Mouse (Mus musculus): Measurements from ENCODE around the gene Mcts1. TPM values are rescaled to one million over a fixed set of nuclear protein-coding genes. Genes with fewer than 3 reads are reported as not detected.

The Mcts1 gene
- polyA plus RNA-seq, 1 experiment from 2014 or later, result 138 TPM

DNA sequence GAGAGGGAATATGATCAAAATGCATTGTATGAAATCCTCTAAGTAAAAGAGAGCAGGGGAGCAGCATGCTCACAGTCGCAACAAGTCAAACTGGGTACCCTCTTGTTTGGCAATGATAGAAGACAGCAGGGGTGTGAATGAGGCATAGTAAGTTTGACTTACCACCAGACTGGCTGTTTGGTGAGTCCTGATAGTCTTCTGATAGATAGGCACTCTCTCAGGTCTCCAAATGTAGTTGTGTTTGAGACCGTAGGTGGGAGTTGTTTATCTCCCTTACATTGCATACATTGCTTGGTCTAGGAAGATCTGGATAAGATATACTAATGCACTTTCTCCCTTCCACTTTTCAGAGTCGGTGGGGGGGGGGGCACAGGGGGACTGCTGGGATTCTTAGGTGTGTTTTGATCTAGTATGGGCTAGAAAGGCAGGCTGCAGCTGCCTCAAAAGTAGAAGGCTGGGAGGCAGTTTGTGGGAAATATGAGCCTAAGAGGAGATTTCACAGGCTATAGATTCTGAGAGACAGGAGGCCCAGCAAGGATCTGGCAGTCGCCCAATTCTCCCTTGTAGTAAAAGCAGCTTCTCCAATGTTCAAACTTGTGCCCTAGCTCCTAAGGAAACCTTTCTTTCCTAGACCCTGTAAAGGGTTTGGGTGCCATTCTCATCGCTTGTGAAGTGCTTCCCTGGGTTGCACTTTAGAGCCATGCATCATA lies 7.0 kb upstream of the Mcts1 start:
- no peak overlapping the region for H3K9ac ChIP-seq
- H3K27me3 ChIP-seq, result no peaks in the 10 kb centered on the region
- no peak for ATAC-seq
- no peak overlapping the region for H3K27ac ChIP-seq
- H3K4me1 ChIP-seq, result no peaks in the 10 kb centered on the region
- H3K36me3 ChIP-seq (ENCODE audit: poor library complexity, severe bottlenecking), result no peaks in the 10 kb centered on the region
- no peaks in the 10 kb centered on the region for H3K9me3 ChIP-seq (replicated peaks)
- 58% methylated on average over 5 of the region's 5 CpGs for WGBS
- H3K4me3 ChIP-seq, result no peak overlapping the region
- H3K4me2 ChIP-seq, result no peak overlapping the region

DNA sequence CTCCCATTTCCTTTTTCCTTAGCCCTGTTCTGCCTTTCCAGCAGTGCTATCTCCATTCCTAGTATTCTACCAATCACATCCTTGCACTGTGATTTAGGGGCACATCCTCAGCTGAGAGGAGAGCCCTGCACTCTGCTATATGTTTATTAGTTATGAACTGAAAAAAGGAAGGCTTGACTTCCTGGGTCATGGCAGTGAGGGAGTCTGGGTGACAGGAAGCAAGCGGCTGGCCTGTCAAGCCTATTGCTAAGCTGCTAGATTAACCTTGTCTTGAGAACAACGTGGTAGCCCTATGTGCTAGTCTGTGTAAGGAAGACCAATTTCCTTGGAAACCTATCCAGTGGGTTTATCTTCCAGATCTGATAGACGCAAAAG lies 604 bp downstream of the Mcts1 start:
- Histone ChIP-seq H3K4me2 (peak overlapping the region; percentile 61), H3K4me3 (peak overlapping the region; percentile 50), H3K27ac (peak overlapping the region; percentile 77), H3K9ac (peak overlapping the region; percentile 63), H3K27me3 (no peaks in the 10 kb centered on the region), H3K36me3 (ENCODE audit: poor library complexity, severe bottlenecking) (no peaks in the 10 kb centered on the region), H3K9me3 (replicated peaks) (no peaks in the 10 kb centered on the region), H3K4me1 (no peaks in the 10 kb centered on the region)
- 18% methylated on average over 3 of the region's 3 CpGs for WGBS
- ATAC-seq, result peak; percentile 75

DNA sequence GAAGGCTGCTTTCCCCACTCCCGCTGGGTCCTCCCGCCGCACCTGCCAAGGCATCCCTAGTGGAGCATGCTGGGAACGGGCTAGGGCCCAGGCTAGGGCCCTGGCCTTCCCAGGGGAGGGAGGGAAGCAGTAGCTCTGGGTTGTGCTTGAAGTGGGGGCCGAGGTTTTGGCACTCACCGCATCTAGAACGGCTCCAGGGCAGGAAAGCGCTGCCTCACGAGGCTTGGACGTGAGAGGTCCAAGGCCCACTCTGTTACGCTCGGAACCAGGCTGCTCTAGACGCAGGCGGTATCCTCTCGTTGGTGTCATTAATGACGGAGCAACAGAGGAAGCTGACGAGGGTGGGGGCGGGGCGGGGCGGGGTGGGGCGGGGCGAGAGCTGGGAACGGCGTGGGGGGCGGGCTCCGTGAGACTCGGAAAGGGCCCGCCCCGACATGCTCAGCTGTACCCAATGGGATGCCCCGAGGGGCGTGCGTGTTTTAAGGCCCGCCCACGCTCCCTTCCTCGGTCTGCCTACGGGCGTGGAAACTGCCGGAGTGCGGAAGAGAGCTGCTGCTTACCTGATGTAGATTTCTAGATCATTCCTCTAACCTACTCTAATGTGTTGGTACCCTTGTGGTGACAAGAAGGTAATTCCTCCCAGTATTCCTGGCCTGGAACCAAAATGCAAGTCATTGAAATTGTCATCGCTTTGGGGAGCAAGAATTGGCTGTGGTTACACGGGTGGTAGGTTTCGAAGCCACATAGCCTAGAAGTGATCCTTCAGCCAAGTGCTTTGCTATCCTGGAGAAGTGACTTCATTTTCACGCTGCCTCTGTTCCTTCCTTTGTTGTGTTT lies 34.6 kb downstream of the Mcts1 start, which contains the start of gene C1galt1c1:
Gene C1galt1c1 (minus strand): TSS at position 287 of the 837 bp plus-strand sequence.
- Histone ChIP-seq H3K4me2 (peak within 1 kb of the TSS; percentile 51), H3K36me3 (ENCODE audit: poor library complexity, severe bottlenecking) (no peaks in the 10 kb centered on the region), H3K9ac (peak within 1 kb of the TSS; percentile 65), H3K4me1 (peaks cover 7% of the 10 kb centered on the region; the same call in 1 of the 2 replicates), H3K27me3 (no peaks in the 10 kb centered on the region), H3K4me3 (peak within 1 kb of the TSS; percentile 48), H3K9me3 (replicated peaks) (no peaks in the 10 kb centered on the region), H3K27ac (peak within 1 kb of the TSS; percentile 84)
- peak; percentile 100 for ATAC-seq
- 19% methylated on average over 27 of the region's 43 CpGs for WGBS

DNA sequence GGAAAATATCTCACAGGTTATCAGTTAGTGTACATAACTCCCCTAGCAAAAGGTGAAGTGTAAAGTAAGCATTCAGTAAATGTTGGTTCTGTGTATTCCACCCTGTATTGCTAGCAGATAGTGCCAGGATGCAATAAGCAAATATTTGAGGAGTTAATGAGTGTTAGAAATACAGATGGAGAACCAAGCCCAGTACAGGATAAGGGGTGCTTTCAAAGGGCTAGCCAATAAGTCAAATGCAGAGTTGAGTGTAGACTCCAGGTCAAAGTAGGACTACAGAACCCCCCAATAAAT lies 35.2 kb downstream of the Mcts1 start:
- Histone ChIP-seq H3K36me3 (ENCODE audit: poor library complexity, severe bottlenecking) (no peaks in the 10 kb centered on the region), H3K4me2 (peak overlapping the region; percentile 51), H3K4me1 (peaks cover 7% of the 10 kb centered on the region; the same call in 1 of the 2 replicates), H3K4me3 (peak overlapping the region; percentile 27), H3K27me3 (no peaks in the 10 kb centered on the region), H3K9me3 (replicated peaks) (no peaks in the 10 kb centered on the region), H3K27ac (no peak overlapping the region), H3K9ac (no peak overlapping the region)
- ATAC-seq, result no peak; the same call in 1 of the 2 replicates

DNA sequence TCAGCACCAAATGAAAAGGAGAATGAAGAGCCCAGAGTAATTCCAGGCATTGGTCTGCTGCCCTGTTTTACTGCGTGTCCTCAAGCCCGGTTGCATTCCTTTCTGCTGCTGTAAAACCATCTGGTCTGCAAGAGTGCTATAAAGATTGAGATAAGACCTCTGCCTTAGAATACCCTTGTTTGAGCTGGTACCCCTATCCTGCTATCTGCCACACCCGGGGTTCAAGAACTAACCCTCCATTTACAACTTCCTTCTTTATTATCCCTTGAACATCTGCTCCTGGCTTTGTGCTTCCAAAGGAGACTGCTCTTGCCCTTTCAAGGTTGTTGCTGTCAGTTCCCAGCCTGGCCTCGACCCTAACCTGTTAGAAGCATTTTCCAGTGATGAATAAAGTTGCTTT lies 41.1 kb downstream of the Mcts1 start:
- WGBS, result 81% methylated on average over 4 of the region's 4 CpGs
- Histone ChIP-seq H3K36me3 (ENCODE audit: poor library complexity, severe bottlenecking) (no peaks in the 10 kb centered on the region), H3K27me3 (no peaks in the 10 kb centered on the region), H3K4me1 (no peaks in the 10 kb centered on the region), H3K27ac (no peak overlapping the region), H3K9ac (no peak overlapping the region), H3K9me3 (replicated peaks) (no peaks in the 10 kb centered on the region), H3K4me3 (no peak overlapping the region), H3K4me2 (no peak overlapping the region)
- ATAC-seq, result no peak

DNA sequence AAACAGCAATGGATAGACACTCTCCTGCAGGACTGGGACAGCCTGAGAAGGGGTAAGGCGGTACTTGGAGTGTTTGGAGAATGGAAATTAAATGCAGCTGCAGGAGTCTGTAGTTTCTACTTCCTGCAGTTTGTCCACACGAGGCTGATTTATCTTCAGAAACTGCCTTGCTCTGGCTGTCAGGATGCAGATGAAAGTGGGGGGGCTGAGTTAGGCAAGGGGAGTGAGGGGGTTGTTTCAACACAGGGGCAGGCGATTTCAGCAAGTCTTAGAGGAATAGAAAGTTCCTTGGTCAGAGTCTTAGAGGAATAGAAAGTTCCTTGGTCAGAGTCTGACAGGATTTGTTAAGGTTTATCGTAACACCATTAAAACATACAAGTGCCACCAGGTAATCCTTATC lies 41.8 kb downstream of the Mcts1 start:
- Histone ChIP-seq H3K27ac (no peak overlapping the region), H3K27me3 (no peaks in the 10 kb centered on the region), H3K4me1 (no peaks in the 10 kb centered on the region), H3K4me3 (no peak overlapping the region), H3K9ac (no peak overlapping the region), H3K36me3 (ENCODE audit: poor library complexity, severe bottlenecking) (no peaks in the 10 kb centered on the region), H3K9me3 (replicated peaks) (no peaks in the 10 kb centered on the region), H3K4me2 (no peak overlapping the region)
- 80% methylated on average over 4 of the region's 4 CpGs for WGBS
- ATAC-seq, result no peak

DNA sequence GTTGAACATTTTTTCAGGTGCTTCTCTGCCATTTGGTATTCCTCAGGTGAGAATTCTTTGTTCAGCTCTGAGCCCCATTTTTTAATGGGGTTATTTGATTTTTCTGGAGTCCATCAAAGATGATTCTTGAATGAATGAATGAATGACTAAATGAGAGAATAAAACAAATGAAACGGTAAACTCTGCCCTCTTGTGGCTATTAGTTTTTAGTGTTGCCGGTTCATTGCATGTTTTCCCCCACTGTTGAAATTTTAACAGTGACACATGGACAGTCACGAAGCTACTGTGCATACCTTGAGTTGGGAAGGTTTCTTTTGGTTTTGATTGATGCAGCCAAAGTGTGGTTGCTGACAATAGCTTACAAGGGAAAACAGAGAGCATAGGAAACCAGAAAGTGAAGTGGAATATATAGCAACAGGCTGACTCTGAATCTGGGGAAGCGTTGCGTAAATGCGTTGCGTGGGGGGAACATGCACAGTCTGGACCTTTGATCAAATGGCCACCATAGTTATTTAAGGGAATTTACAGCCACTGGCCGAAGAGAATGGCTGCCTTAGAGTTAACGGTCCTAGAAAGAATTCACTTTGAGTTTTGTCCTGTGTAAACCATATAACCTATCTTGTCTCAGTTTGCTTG lies 50.1 kb downstream of the Mcts1 start:
- 68% methylated on average over 9 of the region's 9 CpGs for WGBS
- Histone ChIP-seq H3K9ac (no peak overlapping the region), H3K9me3 (replicated peaks) (no peaks in the 10 kb centered on the region), H3K4me2 (no peak overlapping the region), H3K4me1 (no peaks in the 10 kb centered on the region), H3K27me3 (no peaks in the 10 kb centered on the region), H3K4me3 (no peak overlapping the region), H3K27ac (no peak overlapping the region), H3K36me3 (ENCODE audit: poor library complexity, severe bottlenecking) (no peaks in the 10 kb centered on the region)
- ATAC-seq, result no peak

DNA sequence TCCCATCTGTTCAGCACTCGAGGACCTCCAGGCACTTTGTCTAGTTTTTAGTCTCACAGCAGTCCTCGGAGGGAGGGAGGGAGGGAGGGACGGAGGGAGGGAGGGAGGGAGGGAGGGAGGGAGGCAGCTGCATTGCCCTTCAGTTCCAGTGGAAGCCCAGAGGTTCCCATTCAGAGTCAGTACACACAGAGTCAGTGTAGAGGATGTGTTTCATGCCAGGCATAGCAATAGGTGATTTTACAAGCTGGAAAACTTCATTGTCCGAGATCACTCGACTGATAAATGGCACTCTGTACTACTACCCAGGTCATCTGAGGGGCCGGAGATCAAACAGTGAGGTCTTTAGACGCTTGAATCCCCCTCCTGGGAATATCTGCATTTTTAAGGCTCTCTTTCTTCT lies 50.8 kb downstream of the Mcts1 start:
- Histone ChIP-seq H3K36me3 (ENCODE audit: poor library complexity, severe bottlenecking) (no peaks in the 10 kb centered on the region), H3K4me2 (no peak overlapping the region), H3K27me3 (no peaks in the 10 kb centered on the region), H3K9ac (no peak overlapping the region), H3K27ac (no peak overlapping the region), H3K9me3 (replicated peaks) (no peaks in the 10 kb centered on the region), H3K4me3 (no peak overlapping the region), H3K4me1 (no peaks in the 10 kb centered on the region)
- no peak for ATAC-seq
- WGBS, result 31% methylated on average over 6 of the region's 7 CpGs

DNA sequence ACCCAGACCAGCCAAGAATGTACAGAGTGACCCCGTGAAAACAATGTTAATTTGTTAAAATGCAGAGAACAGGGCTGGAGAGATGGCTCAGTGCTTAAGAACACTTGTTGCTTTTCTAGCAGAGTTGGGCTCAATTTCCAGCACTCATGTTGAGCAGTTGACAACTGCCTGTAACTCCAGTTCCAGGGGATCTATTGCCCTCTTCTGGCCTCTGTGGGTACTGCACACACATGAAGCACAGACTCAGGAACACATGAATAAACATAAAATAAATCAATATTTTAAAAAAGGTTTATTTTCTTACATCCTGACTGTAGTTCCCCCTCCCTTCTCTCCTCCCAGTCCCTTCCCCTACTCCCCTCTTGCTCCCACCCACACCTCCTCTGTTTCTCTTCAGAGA lies 52.8 kb downstream of the Mcts1 start:
- Histone ChIP-seq H3K27ac (no peak overlapping the region), H3K9me3 (replicated peaks) (no peaks in the 10 kb centered on the region), H3K36me3 (ENCODE audit: poor library complexity, severe bottlenecking) (no peaks in the 10 kb centered on the region), H3K27me3 (no peaks in the 10 kb centered on the region), H3K4me1 (no peaks in the 10 kb centered on the region), H3K9ac (no peak overlapping the region), H3K4me3 (no peak overlapping the region), H3K4me2 (no peak overlapping the region)
- no peak for ATAC-seq
- 64% methylated on average over 1 of the region's 1 CpGs for WGBS

DNA sequence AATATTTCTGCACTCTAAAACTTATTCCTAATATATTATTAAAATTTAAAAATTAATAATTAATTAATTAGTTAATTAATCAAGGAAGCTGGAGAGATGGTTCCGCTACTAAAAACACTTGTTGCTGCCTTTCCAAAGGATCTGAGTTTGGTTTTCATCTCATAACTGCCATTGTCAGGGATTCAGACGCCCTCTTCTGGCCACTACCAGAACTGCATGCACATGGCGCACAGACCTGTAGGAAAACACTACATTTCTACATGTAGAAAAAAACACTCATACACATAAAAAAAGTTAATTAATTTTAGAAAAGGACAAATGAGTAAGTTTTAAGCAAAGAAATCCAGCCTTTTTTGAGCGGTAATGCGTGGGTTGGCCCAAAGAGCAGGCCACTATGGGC lies 54.3 kb downstream of the Mcts1 start:
- Histone ChIP-seq H3K27me3 (no peaks in the 10 kb centered on the region), H3K4me1 (no peaks in the 10 kb centered on the region), H3K9ac (no peak overlapping the region), H3K4me2 (no peak overlapping the region), H3K9me3 (replicated peaks) (no peaks in the 10 kb centered on the region), H3K36me3 (ENCODE audit: poor library complexity, severe bottlenecking) (no peaks in the 10 kb centered on the region), H3K4me3 (no peak overlapping the region), H3K27ac (no peak overlapping the region)
- 86% methylated on average over 5 of the region's 5 CpGs for WGBS
- no peak for ATAC-seq

DNA sequence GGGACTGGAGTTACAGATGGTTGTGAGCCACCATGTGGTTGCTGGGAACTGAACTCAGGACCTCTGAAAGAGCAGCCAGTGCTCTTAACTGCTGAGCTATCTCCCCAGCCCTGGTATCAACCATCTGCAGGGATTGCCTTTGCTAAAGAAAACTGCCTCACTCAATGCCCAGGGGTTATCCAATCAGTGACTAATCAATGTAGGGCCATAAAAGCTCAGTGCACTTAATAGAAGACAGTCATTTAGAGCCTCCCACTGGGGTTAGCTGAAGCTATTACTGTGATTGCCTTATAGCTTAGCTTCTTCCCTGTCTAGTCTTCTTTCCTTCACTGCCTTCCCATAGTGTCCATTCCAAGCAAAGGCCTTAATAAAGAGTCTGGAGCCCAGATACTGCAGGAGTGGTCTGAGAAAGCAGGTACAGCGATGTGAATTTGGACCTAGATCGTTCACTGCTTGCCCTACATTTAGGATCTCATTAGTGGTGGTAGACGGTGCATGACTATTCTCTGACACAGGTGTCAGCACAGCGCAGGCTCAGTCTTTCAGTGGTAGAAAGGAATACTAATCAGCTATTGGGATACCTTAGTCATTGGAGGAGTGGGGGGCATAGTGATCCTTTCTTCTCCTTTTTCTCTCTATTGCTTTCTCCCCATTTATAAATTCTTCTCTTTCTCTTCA lies 56.0 kb downstream of the Mcts1 start:
- WGBS, result 68% methylated on average over 4 of the region's 4 CpGs
- Histone ChIP-seq H3K9me3 (replicated peaks) (no peaks in the 10 kb centered on the region), H3K4me3 (no peak overlapping the region), H3K4me2 (no peak overlapping the region), H3K27me3 (no peaks in the 10 kb centered on the region), H3K9ac (no peak overlapping the region), H3K27ac (no peak overlapping the region), H3K36me3 (ENCODE audit: poor library complexity, severe bottlenecking) (no peaks in the 10 kb centered on the region), H3K4me1 (no peaks in the 10 kb centered on the region)
- ATAC-seq, result no peak

Data from forebrain, embryonic 13.5 days (tissue).